Mouse (Mus musculus) CH12.LX (cell line): ENCODE data around the gene Als2cr12.

ENCODE experiments used
- CHD2 ChIP-seq: IDR thresholded peaks from 2 replicates; pipeline ENCODE4 v1.6.1; 2011; ENCODE audit warnings: low read length, improper control_type of control experiment
- CTCF ChIP-seq, 2 experiments: IDR thresholded peaks in 1 of 2; conservative IDR thresholded peaks in 1 of 2; 2 replicates each; pipeline ENCODE4 v1.5.1; 2011 to 2012; ENCODE audit warnings: low read depth in 2 of 2, low read length in 2 of 2, improper control_type of control experiment in 1 of 2, inconsistent platforms in 1 of 2, mild to moderate bottlenecking in 1 of 2, moderate library complexity in 1 of 2
- E2F4 ChIP-seq: IDR thresholded peaks from 2 replicates; pipeline ENCODE4 v1.6.1; 2011; ENCODE audit warnings: low read depth, low read length, improper control_type of control experiment; ENCODE audit not compliant: insufficient replicate concordance
- EP300 ChIP-seq: IDR thresholded peaks from 2 replicates; pipeline ENCODE4 v1.6.1; 2011; ENCODE audit warnings: low read length, improper control_type of control experiment
- JUND ChIP-seq: conservative IDR thresholded peaks from 2 replicates; pipeline ENCODE4 v1.6.1; 2011; ENCODE audit warnings: low read depth, low read length, improper control_type of control experiment
- MAX ChIP-seq: IDR thresholded peaks from 2 replicates; pipeline ENCODE4 v1.6.1; 2011; ENCODE audit warnings: low read length, improper control_type of control experiment
- MAZ ChIP-seq: IDR thresholded peaks from 2 replicates; pipeline ENCODE4 v1.6.1; 2012; ENCODE audit warnings: low read depth, mild to moderate bottlenecking, inconsistent platforms, low read length, improper control_type of control experiment, moderate library complexity
- MXI1 ChIP-seq: IDR thresholded peaks from 2 replicates; pipeline ENCODE4 v1.6.1; 2011; ENCODE audit warnings: mild to moderate bottlenecking, low read depth, low read length, improper control_type of control experiment
- POLR2A ChIP-seq: IDR thresholded peaks from 2 replicates; pipeline ENCODE4 v1.6.1; 2011; ENCODE audit warnings: low read depth, mild to moderate bottlenecking, improper control_type of control experiment, low read length
- RCOR1 ChIP-seq: conservative IDR thresholded peaks from 2 replicates; pipeline ENCODE4 v1.6.1; 2012; ENCODE audit warnings: low read depth, mild to moderate bottlenecking, inconsistent platforms, low read length, improper control_type of control experiment
- USF1 ChIP-seq: IDR thresholded peaks from 2 replicates; pipeline ENCODE4 v1.6.1; 2014; ENCODE audit warnings: low read depth, mild to moderate bottlenecking, inconsistent platforms, low read length, improper control_type of control experiment
- ZC3H11A ChIP-seq: IDR thresholded peaks from 2 replicates; pipeline ENCODE4 v1.6.1; 2012; ENCODE audit warnings: low read depth, mild to moderate bottlenecking, inconsistent platforms, low read length, improper control_type of control experiment
- ZNF384 ChIP-seq: IDR thresholded peaks from 2 replicates; pipeline ENCODE4 v1.6.1; 2012; ENCODE audit warnings: low read depth, low read length, improper control_type of control experiment, inconsistent platforms

GRCm38 (mm10) chr1:58689426-58689825 is 6.4 kb downstream of the Als2cr12 start:
- no peak for TF ChIP-seq CTCF (conservative IDR thresholded peaks at IDR 0.05 in 1 of 2, IDR thresholded peaks at IDR 0.05 in 1 of 2; ENCODE audit: low read depth in 2 of 2, low read length in 2 of 2)
- TF ChIP-seq MAZ, result no peak
- TF ChIP-seq USF1, result no peak
- no peak for TF ChIP-seq MAX
- TF ChIP-seq CHD2, result no peak
- TF ChIP-seq ZC3H11A, result no peak
- no peak for TF ChIP-seq JUND
- no peak for TF ChIP-seq ZNF384
- TF ChIP-seq POLR2A, result no peak
- no peak for TF ChIP-seq EP300
- no peak for TF ChIP-seq RCOR1
- TF ChIP-seq MXI1, result no peak
- no peak for TF ChIP-seq E2F4
